Mouse (Mus musculus) ES-E14 (cell line): ENCODE measurements around the gene Pak6. TPM values are rescaled to one million over a fixed set of nuclear protein-coding genes. Genes with fewer than 3 reads are reported as not detected.
A peak's percentile ranks its signal among the peaks of the same experiment; 100 is the strongest.

Source experiments
- DNase-seq: peaks from one replicate; pipeline ENCODE4 v3.0.0-alpha.2; 2013; ENCODE audit warnings: low read depth, low spot score
- H3K27ac ChIP-seq: 2 replicates; pipeline ENCODE4 v1.5.1; 2012; ENCODE audit warnings: low read depth, mild to moderate bottlenecking, low read length, moderate library complexity, mixed read lengths; ENCODE audit not compliant: poor library complexity, insufficient read depth, severe bottlenecking
- H3K36me3 ChIP-seq: 2 replicates; pipeline ENCODE4 v1.6.1; 2012; ENCODE audit warnings: mild to moderate bottlenecking, low read length, moderate library complexity, mixed read lengths; ENCODE audit not compliant: control insufficient read depth, poor library complexity, insufficient read depth, severe bottlenecking
- H3K4me1 ChIP-seq, 2 experiments: fragments of 150-350 bp in 1 of 2; sonication (generic) in 1 of 2; 2 replicates each; pipeline ENCODE4 v1.6.1; 2012; ENCODE audit warnings: low read length in 2 of 2, mild to moderate bottlenecking in 1 of 2, mixed read lengths in 1 of 2; ENCODE audit not compliant: control insufficient read depth in 2 of 2, insufficient read depth in 2 of 2, poor library complexity in 1 of 2
- H3K4me3 ChIP-seq, 2 experiments: fragments of 150-350 bp in 1 of 2; sonication (generic) in 1 of 2; 2 replicates each; pipeline ENCODE4 v1.5.1; 2012; ENCODE audit warnings: low read length in 2 of 2, low read depth in 1 of 2, mild to moderate bottlenecking in 1 of 2, mixed read lengths in 1 of 2; ENCODE audit not compliant: insufficient read depth in 1 of 2, poor library complexity in 1 of 2, severe bottlenecking in 1 of 2
- H3K9ac ChIP-seq: 2 replicates; pipeline ENCODE4 v1.6.1; 2012; ENCODE audit warnings: low read depth, mild to moderate bottlenecking, low read length, mixed read lengths; ENCODE audit not compliant: poor library complexity, insufficient read depth, severe bottlenecking
- H3K9me3 ChIP-seq: fragments of 150-350 bp; sonication (generic); 2 replicates; pipeline ENCODE4 v1.6.1; 2012; ENCODE audit warnings: low read depth, mild to moderate bottlenecking, low read length; ENCODE audit not compliant: control insufficient read depth, insufficient read depth
- CHD2 ChIP-seq: IDR thresholded peaks from 2 replicates; pipeline ENCODE4 v1.6.1; 2014; ENCODE audit warnings: mild to moderate bottlenecking, low read depth, low read length, inconsistent platforms
- HCFC1 ChIP-seq: IDR thresholded peaks from 2 replicates; pipeline ENCODE4 v1.6.1; 2012; ENCODE audit warnings: low read length, inconsistent platforms, borderline replicate concordance; ENCODE audit not compliant: insufficient read depth
- MAFK ChIP-seq: IDR thresholded peaks from 2 replicates; pipeline ENCODE4 v1.6.1; 2014; ENCODE audit warnings: mild to moderate bottlenecking, low read depth, low read length, inconsistent platforms; ENCODE audit not compliant: insufficient read depth
- ZC3H11A ChIP-seq: IDR thresholded peaks from 2 replicates; pipeline ENCODE4 v1.6.1; 2012; ENCODE audit warnings: low read depth, mild to moderate bottlenecking, inconsistent platforms, low read length, borderline replicate concordance
- ZNF384 ChIP-seq: IDR thresholded peaks from 2 replicates; pipeline ENCODE4 v1.6.1; 2012; ENCODE audit warnings: low read depth, low read length, inconsistent platforms
- in situ Hi-C, 2 experiments: fragments of 600-800 bp; cut with MboI; formaldehyde crosslinking; loops; one replicate each; pipeline ENCODE4 v1.15.1; 2025; ENCODE audit warnings: low sequenced_read_pairs in 2 of 2, inconsistent platforms in 1 of 2; ENCODE audit not compliant: unreplicated experiment in 2 of 2
- total RNA-seq: library from RNA; depleted of rRNA; stranded (reverse); fragments of 300-350 nt; gene quantifications from 2 replicates; pipeline ENCODE4 v1.2.3, GENCODE M21; 2012; rRNA removed

The Pak6 gene
- total RNA-seq, result 0.85 and 3.1 TPM in 2 replicates

- in situ Hi-C loops, result no loop called here
- no peaks in the 10 kb centered on the region for H3K36me3 ChIP-seq
- H3K4me1 ChIP-seq, result peaks cover 12 to 30% of the 10 kb centered on the region in 2 experiments
- H3K27ac ChIP-seq, result no peak within 1 kb of the TSS
- TF ChIP-seq ZNF384 (no peak), MAFK (no peak), ZC3H11A (no peak), CHD2 (no peak), HCFC1 (no peak)
- H3K9me3 ChIP-seq, result no peaks in the 10 kb centered on the region
- DNase-seq, result no peak
- H3K9ac ChIP-seq, result peak within 1 kb of the TSS; percentile 18
- H3K4me3 ChIP-seq, result peak within 1 kb of the TSS; percentile 48 to 65
Measured at GRCm38 (mm10) chr2:118662902-118663803, at the start of gene Pak6. Gene Pak6 (plus strand): TSS chr2:118663303.

GRCm38 (mm10) chr2:118618013-118618412, 45.1 kb upstream of the Pak6 start:
- in situ Hi-C loops, result loop anchor here in 1 of 2 experiments (10.0 kb wide), 1 partner anchor 133 kb away; no protein-coding TSS in a partner anchor
- Histone ChIP-seq H3K4me1 (peaks cover 3 to 5% of the 10 kb centered on the region in 2 experiments; a peak in 1 of 4 replicates), H3K4me3 (no peak overlapping the region)

GRCm38 (mm10) chr2:118620101-118620500, 43.0 kb upstream of the Pak6 start:
- Histone ChIP-seq H3K36me3 (peaks cover 50% of the 10 kb centered on the region), H3K9me3 (no peaks in the 10 kb centered on the region), H3K9ac (no peak overlapping the region), H3K4me1 (peaks cover 3 to 5% of the 10 kb centered on the region in 2 experiments; a peak in 1 of 4 replicates), H3K4me3 (no peak overlapping the region), H3K27ac (no peak overlapping the region; the same call in 1 of the 2 replicates)
- in situ Hi-C loops, result no loop called here
- no peak for DNase-seq
- no peak for TF ChIP-seq CHD2

More at GRCm38 (mm10) chr2:118618013-118618412, 45.1 kb upstream of the Pak6 start:
- TF ChIP-seq MAFK, result no peak
- TF ChIP-seq ZNF384, result no peak
- TF ChIP-seq CHD2, result no peak
- no peak for TF ChIP-seq HCFC1
- TF ChIP-seq ZC3H11A, result no peak
- no peak overlapping the region for H3K27ac ChIP-seq
- no peak overlapping the region for H3K9ac ChIP-seq
- H3K36me3 ChIP-seq, result peaks cover 52% of the 10 kb centered on the region
- no peaks in the 10 kb centered on the region for H3K9me3 ChIP-seq
- DNase-seq, result no peak

GRCm38 (mm10) chr2:118620608-118621007, 42.5 kb upstream of the Pak6 start:
- H3K36me3 ChIP-seq, result peaks cover 45% of the 10 kb centered on the region
- H3K4me1 ChIP-seq, result peaks cover 3 to 5% of the 10 kb centered on the region in 2 experiments; a peak in 1 of 4 replicates
- TF ChIP-seq ZNF384 (no peak), CHD2 (no peak), MAFK (no peak), ZC3H11A (no peak), HCFC1 (no peak)
- no peak overlapping the region for H3K4me3 ChIP-seq
- H3K9me3 ChIP-seq, result no peaks in the 10 kb centered on the region
- no peak overlapping the region for H3K27ac ChIP-seq
- in situ Hi-C loops, result no loop called here
- DNase-seq, result no peak
- H3K9ac ChIP-seq, result no peak overlapping the region
